Mouse (Mus musculus): ENCODE results near the gene Large2. TPM values are rescaled to one million over a fixed set of nuclear protein-coding genes. Genes with fewer than 3 reads are reported as not detected.
A peak's percentile ranks its signal among the peaks of the same experiment; 100 is the strongest.

The Large2 gene
- total RNA-seq, 2 experiments from 2014 or later: 0.67 TPM; not detected in 1

DNA sequence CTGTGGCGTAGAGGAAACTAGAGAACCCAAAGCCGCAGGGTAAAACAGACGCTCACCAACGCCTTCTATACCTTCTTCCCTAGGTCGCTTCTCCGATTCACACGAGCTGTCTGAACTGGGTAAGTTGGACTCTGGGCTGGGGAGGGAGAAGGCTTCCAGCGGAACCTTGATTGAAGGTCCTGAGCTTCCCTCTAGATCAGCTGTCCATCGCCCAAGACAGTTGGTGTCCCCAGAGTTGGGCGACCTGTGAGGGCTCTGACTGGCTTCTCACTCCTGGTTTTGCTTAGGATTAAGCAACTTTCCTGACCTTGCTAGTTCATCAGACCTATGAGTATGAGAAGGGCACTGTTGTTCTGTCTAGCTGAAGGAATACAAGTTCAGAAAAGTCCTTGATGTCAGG is 1.1 kb upstream of the Large2 start:
- DNase-seq (ENCODE audit: low spot score): no peak
- intact Hi-C loops (cut with DNase I): loop anchor here (5.0 kb wide), 1 partner anchor 47 kb away; no protein-coding TSS in a partner anchor

DNA sequence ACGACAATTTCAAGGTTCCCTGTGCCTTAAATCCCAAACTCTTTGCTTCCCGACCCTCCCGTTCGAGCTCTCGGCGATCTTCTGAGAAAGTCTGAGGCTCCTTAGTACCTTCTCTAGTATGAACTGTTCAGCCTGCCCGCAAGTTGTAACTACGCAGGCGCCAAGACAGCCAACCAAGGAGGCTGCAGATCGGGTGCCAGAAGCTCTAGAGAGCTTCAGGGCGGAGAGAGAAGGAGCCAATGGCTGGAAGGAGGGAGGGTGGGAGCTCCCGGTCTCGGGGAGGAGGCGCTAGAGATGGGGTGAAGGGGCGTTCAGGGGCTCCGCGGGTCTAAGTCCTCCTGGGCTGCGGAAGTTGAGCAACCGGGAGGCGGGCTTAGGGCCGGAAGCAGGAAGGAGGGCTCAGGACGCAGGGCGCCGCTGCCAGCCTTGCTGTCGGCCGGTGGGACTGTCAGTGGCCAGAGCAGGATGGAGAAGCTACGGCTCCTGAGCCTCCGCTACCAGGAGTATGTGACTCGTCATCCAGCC is 492 bp upstream of the Large2 start:
- intact Hi-C loops (cut with DNase I): loop anchor here (5.0 kb wide), 1 partner anchor 47 kb away; no protein-coding TSS in a partner anchor
- peak; percentile 96 for DNase-seq (ENCODE audit: low spot score)

DNA sequence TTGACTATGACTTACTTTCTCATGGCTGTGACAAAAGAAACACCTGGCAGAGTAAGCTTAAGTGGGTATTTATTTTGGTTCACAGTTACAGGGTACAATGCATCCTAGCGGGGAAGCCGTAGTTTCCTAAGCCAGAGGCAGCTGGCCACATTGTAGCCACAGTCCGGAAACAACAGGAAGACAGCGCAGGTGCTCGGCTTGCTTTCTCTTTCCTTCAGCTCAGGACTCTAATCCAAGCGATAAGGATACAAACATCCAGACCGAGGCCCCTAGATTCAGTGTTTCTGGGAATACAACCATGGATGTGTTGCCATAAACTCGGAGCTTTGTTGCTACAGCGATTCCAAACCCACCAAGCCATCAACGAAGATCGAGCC is 1.2 kb downstream of the Large2 start:
- intact Hi-C loops (cut with DNase I): no loop called here
- DNase-seq (ENCODE audit: low spot score): no peak

DNA sequence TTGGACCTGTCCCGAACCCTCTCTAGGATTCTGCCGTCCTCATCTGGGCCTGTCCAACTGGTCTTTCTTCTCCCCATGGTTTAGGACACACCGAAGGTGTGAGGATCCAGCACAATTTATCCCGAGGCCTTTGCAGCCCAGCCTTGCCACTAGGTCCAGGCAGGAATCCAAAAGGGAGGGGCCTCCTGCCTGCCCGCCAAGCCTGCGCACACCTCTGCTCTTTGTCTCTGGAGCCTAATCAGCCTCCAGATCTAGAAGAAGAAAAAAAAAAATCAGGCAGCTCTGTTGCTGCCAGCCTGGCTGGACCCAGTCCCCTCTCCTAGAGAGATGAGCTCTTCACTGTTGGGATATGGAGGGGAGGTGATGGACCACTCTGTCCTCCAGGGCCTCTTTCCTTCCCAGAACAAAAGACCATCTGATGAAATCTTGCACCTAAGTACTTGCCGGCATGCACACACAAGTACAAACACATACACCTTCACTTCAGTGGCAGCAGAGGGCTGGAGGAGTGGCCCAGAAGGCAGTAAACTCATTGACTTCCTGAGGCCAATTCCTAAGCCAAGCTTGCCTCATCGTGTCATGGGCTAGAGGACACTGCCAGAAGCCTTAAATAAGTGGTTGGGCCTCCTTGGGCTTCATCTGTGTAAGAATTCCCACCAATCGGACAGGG is 1.8 kb downstream of the Large2 start:
- no peak for DNase-seq (ENCODE audit: low spot score)
- intact Hi-C loops (cut with DNase I): no loop called here

DNA sequence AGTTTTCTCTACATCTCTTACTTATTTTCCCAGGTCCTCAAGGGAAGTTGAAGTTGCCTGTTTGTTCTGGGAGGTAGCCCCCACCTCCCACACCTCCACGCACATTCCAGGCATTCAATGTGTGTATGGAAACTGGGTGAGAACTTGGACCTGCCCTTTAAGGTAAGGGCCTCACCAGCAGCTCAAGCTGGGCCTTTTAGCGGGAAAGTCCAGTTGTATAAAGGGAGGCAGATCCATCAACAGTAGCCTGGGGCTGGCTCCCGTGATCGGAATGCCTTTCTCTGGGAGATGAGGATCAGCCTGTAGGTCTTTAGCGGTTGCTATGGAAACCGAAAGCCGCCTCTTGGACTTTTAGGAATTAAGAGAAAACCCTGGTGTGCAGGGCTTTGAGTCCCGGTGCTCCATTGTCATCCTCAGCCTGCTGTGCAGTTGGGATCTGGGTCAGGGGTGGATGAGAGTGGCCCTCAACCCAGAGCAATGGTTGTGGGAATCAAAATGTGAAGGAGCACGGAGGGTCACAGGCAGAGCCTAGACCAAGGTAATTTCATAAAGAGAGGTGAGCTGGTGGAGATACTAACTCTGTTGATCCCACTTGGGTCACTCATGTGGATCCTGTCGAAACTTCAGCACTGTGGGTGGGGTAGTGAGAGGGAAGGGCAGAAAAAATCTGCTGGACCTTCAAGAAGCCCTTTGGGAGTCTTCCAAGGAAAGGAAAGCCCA is 2.5 kb downstream of the Large2 start:
- intact Hi-C loops (cut with DNase I): no loop called here
- no peak for DNase-seq (ENCODE audit: low spot score)

DNA sequence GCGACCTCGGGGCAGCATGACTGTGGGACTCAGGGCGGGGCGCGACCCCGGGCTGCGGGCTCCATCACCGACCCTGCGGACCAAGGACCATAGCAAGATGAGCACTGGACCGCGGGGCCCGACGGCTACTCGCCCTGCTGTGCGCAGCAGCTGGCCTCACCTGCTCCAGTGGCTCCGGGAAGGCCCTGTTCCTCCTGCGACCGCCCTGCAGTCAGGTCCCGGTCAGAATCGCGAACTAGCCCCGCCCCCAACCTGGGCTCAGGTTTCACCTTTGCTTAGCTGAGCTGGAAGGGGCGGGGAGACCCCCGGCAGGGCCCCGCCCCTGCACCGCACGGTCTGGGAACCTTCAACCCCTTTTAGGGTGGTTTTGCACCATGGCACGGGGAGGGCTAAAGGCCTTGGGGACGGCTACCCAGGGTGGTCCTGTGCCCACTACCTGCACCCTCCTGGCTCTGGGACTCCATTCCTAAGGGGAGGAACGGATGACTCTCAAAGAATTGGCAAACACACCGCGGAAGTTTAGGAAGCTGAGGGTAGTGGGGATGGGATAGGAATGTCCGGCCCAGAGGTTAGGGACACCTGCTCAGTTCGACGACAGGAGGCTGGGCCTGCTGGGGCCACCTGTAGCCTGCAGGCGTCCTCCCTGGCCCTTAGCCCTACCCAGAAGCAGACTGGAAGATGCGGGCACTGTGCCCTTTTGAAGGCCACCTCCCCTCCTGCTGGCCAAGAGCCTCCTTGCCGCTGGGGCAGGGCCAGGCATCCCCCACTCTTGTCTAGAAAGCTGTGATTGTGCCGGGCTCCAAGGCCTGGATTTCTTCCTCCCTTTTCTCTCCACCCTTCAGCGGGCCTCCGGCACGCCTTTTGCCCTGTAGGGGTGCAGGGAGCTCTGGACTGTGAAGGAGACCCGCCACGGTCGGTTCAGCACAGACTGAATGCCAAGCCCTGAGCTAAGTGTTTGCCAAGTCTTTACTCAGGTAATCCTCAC is 3.6 kb downstream of the Large2 start:
- no peak for DNase-seq (ENCODE audit: low spot score)
- intact Hi-C loops (cut with DNase I): no loop called here

DNA sequence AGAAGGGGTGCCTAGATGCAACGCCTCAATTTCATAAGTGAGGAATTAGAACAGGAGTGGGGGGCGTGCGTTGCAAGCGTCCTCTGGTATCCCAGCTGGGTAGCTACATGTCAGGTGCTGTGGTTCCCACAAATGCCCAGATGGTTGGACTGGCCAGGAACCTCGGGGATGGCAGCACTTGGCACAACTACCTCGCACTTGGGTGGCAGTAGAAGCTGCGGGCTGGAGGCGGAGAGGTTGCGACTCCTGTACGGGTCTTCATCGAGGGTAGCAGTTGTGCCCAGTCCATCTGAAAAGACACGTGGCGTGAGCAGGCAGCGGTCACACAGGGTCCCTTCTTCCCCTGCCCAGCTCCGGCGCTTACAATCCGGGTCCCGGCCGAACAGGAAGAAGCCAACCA is 4.3 kb downstream of the Large2 start:
- intact Hi-C loops (cut with DNase I): no loop called here
- DNase-seq (ENCODE audit: low spot score): no peak

DNA sequence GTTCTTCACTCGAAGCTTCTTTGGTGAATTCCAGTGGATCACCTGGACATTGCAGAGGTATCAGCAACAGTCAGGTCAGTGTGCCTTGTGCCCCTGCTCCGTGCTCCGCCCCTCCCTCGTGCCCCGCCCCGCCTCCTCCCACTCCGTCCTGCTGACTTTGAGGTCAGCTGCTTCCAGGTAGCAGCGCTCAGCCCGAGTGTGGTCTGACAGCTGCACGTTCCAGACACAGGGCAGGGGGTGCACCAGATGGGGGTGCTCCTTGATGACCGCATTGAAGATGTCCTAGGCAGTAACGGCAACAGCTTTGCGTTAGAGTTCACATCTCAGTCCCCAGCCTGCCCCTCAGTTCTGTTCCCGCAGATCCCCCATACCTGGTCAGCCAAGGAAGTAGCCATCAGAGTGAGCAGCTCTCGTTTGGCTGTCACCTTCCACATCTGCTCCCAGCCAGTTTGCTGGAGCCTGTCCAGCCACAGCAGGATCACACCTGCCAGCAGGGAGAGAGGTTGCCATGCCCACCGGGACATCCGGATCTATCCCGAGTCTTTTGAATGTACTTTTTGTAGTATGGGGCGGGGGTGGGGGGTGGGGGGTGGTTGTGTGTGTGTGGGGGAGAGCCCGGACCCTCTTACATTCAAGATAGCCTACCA is 7.2 kb downstream of the Large2 start:
- DNase-seq (ENCODE audit: low spot score): no peak
- intact Hi-C loops (cut with DNase I): no loop called here

DNA sequence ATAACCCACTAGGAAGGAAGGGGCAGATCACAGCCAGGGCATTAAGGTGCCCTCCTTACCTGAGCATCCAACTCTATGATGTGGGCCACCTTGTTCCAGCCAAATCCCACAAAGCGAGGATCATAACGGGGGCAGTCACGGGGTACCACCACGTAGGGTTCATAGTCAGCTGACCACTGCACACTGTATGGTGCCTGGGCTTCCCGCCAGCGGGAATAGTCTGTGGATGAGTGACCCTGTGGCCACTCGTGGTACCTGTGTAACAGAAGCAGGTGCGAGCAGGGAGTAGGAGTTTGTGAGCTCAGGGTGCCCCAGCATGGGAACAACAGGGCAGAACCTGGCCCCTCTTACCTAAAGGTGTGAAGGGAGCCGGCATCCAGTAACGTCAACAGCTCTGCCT is 9.1 kb downstream of the Large2 start:
- DNase-seq (ENCODE audit: low spot score): no peak

DNA sequence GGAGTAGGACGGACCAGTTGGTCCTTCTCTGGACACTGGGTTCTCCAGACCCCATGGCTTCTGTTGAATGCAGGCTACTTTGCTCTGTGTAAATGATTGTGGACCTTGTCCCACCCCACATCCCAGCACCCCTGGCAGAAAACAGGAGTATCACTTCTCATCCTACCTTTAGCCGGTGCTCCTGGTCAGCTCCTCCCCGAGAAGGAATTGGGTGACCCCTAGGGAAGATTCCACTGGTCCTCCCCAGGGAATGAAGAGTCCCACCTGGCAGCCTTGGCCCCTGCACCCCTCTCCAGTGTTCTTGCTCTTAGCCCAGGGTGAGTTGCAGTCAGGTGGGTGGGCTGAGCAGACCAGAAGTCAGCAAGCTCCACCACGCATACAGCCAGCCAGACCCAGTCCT is 10.6 kb downstream of the Large2 start:
- no peak for DNase-seq (ENCODE audit: low spot score)

More for the DNA sequence above, 9.1 kb downstream of the Large2 start:
- intact Hi-C loops (cut with DNase I): no loop called here

DNA sequence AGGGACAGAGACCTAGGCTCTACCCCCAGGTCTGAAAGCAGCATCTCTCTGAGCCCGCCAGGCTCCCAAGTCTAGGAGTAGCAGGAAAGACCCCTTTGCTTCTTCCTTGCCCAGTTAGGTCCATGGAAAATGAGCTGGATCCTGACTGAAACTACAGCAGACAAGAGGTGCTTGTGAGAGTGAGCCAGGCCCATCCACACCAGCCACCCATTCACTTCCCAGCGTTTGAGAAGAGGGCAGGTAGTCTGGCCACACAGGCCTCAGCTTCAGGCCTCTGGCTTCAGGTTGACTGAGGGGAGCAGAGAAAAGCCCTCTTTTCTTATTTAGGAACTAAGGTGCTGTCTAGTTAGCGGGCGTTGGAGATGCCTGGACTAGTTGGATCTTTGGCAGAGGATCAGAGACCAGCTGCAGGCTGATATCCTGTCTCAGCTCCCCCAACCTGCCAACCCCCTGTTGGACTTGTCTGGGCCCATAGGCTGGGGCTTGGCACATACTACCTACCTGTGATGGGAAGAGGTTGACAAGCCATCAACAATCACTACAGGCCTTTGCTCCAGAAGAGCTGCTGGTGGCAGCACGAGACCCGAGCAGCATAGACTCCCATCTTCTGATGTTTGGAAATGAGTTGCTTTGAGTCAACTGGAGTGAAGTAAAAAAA is 12.0 kb downstream of the Large2 start:
- DNase-seq (ENCODE audit: low spot score): no peak
- intact Hi-C loops (cut with DNase I): no loop called here

More for the DNA sequence above, 10.6 kb downstream of the Large2 start:
- intact Hi-C loops (cut with DNase I): no loop called here

DNA sequence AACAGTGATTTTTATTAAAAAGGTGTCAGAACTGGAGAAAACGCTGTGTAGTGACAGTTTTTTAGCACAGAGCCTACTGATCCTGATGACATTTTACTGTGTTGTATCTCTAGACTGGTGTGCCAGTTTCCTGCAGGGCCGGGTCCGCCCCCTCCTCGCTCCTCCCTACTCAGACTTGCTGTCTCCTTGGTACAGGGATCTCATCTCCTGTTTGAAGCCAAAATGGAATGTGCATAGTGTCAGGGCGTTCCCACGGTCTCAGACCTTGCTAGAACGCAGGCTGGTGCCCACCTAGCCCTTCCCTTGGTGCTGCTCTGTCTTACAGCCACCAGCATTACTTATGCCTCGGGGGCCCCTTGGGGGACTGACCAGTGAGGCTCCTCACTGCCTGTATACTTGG is 12.9 kb downstream of the Large2 start:
- intact Hi-C loops (cut with DNase I): no loop called here
- no peak for DNase-seq (ENCODE audit: low spot score)

DNA sequence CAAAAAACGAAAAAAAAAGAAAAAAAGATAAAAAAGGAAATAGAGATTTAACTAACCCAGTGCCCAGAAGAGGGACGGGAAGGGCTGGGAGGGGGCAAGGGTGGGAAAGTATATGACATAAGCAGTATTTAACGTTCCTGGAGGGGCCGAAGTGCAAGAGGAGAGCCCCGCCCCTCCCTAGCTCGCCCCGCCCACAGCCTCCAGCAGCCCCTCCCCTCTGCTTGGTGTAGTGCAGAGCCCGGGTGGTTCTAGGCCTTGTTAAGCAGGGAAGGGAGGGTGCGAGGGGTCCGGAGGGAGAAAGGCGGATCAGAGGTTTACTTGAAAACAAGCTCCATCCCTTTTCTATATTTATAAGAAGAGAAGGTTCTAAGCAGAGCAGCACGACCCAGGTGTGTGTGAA is 13.8 kb downstream of the Large2 start:
- DNase-seq (ENCODE audit: low spot score): no peak
- intact Hi-C loops (cut with DNase I): no loop called here

DNA sequence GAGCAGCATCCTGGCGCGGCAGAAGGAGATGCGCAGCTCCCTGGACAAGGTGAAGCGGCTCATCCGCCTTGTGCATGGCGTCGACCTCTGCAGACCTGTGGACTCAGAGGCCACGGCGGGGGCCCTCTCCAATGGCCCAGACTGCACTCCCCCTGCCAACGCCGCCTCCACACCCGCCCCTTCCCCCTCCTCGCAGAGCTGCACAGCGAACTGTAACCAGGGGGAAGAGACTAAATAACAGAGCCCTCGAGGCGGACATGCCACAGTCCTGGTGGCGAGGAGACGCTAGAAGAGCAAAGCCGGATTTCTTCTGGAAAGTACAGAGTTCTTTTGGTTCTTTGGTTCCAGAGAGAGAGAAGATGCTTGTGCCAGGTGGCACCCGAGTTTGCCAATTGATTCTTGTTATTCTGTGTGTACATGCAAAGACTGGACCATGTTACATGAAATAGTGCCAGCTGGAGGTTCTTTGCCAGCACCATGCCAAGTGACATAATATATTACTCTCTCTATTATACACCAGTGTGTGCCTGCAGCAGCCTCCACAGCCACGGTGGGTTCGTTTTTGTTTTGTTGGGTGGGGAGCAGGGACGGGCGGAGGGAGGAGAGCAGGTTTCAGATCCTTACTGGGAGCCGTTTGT is 14.4 kb downstream of the Large2 start:
- DNase-seq (ENCODE audit: low spot score): no peak
- intact Hi-C loops (cut with DNase I): no loop called here

DNA sequence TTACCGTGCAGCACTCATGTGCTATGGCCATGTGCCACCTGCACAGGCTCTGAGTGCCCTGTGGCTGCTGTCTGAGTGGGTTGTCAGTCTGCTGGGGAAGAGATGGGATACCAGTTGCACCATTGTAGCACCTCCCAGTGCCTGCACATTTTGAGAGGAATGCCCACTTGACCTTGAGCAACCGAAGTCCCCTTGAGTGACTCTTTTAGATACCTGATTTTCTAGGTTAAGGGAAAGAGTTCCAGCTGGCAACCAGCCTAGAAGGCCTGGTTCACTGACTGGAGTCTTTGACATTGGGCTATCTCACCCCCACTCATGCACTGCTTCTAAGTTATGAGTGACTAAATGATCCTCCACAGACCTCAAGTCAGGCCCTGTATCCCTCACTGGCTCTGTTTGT is 15.4 kb downstream of the Large2 start:
- intact Hi-C loops (cut with DNase I): no loop called here
- no peak for DNase-seq (ENCODE audit: low spot score)

DNA sequence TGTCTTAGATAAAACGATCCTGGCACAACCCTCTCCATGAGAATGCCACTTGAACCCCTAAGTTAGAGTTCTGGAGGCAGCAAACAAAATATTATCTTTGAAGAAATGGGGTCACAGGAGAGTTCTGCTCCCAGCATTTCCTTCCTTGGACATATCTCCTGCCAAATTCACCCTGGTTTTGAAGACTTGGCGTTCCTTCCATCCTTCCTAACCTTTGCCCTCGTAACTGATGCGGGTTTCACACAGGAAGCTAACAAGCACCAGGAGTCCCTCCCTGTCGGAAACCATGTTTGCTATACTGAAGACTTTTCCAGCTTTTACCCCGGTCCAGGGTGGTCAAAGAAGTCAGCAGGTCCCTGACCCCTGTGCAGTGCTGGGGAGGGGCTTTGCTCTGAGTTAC is 20.4 kb downstream of the Large2 start:
- no peak for DNase-seq (ENCODE audit: low spot score)
- intact Hi-C loops (cut with DNase I): no loop called here

DNA sequence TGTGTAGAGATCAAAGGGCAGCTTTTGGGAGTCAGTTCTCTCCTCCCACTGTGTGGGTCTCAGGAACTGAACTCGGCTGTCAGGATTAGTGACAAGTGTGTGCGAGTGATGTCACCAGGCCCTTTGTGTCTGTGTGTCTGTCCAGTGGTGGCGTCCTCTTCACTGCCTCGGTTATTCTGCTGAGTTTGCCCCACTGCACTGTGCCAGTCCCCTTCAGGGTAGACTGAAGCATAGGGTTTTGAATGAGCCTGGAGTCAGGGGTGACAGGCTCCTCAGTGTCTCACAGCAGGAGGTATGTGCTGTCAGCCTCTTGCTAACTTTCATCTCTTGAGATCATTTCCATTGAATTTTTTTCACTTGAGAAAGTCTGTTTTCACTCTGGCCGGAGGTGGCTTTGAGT is 21.3 kb downstream of the Large2 start:
- intact Hi-C loops (cut with DNase I): no loop called here

DNA sequence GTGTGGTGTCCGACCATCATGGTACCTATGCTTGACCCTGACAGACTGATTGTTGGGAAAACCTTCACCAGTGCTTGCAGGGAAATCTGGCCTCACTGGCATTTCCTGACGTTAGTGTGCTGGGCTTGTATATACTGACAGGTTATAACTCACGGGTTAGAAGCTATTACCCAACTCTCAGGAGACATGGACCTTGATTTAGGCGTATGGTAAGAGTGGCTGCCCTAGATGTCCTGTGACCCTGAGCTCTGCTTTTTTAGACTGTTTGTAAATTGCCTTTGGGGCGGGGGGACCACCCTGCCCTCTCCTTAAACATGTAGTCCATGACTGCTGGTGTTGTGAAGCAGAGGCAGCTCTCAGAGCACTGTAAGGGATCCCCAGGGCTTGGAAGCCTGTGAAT is 24.0 kb downstream of the Large2 start:
- intact Hi-C loops (cut with DNase I): no loop called here
- DNase-seq (ENCODE audit: low spot score): no peak

More for the DNA sequence above, 21.3 kb downstream of the Large2 start:
- no peak for DNase-seq (ENCODE audit: low spot score)
